Mouse (Mus musculus): Measurements from ENCODE around the gene Synj1. TPM values are rescaled to one million over a fixed set of nuclear protein-coding genes. Genes with fewer than 3 reads are reported as not detected.

The Synj1 gene
- polyA plus RNA-seq, 1 experiment from 2014 or later = 17.8 TPM

DNA sequence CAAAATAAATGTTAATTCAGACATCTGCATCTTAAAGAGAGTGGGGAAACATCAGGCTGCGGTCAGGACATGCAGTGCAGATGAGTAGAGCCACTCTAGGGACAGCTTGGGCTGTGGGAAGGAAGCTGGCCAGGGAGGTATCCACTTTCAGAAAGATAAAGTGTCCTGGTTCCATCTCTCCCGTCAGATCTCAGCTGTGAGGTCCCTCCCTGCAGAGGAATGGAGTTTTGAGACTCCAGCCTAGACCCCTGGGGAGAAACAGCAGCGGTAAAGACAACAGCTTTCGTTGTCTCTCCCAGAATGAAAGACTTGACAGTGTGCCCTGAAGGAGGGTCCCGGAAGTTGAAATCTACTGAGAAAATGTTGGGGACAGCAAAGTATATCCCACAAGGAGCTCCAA lies 107.8 kb downstream of the Synj1 start:
- 47% methylated on average over 5 of the region's 5 CpGs for WGBS
- Histone ChIP-seq H3K9me3 (ENCODE audit: control insufficient read depth, low read depth, low read length) (no peaks in the 10 kb centered on the region), H3K4me3 (ENCODE audit: low read depth, low read length) (no peak overlapping the region), H3K4me2 (replicated peaks; ENCODE audit: low read depth, low read length) (no peak overlapping the region), H3K4me1 (ENCODE audit: control insufficient read depth, insufficient read depth, low read length) (no peaks in the 10 kb centered on the region), H3K27me3 (ENCODE audit: control insufficient read depth, insufficient read depth, low read length) (no peaks in the 10 kb centered on the region), H3K27ac (ENCODE audit: low read length) (no peak overlapping the region), H3K9ac (replicated peaks; ENCODE audit: low read depth, low read length) (no peak overlapping the region), H3K36me3 (ENCODE audit: control insufficient read depth, insufficient read depth, low read length) (no peaks in the 10 kb centered on the region)
- ATAC-seq (ENCODE audit: insufficient number of reproducible peaks, insufficient read depth, low FRiP score, low read depth) = no peak

DNA sequence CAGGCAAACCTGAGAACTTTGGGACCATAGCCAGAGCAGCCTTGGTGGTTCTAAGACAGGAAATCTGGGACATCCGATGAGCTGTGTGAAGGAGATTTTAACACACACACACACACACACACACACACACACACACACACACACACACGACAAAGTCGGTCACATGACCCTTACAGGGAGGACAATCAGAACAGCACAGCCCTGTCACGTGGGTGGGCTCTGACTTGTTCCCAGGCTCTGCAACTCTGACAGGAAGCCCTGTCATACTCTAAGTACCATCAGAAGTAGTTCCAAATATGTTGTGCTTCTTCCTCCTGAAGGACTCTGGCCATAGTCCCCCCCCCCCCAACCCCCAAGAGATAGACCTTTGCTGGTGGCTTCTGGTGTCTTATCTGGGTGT lies 109.7 kb downstream of the Synj1 start:
- Histone ChIP-seq H3K27ac (ENCODE audit: low read length) (no peak overlapping the region), H3K4me1 (ENCODE audit: control insufficient read depth, insufficient read depth, low read length) (no peaks in the 10 kb centered on the region), H3K9ac (replicated peaks; ENCODE audit: low read depth, low read length) (no peak overlapping the region), H3K27me3 (ENCODE audit: control insufficient read depth, insufficient read depth, low read length) (no peaks in the 10 kb centered on the region), H3K36me3 (ENCODE audit: control insufficient read depth, insufficient read depth, low read length) (no peaks in the 10 kb centered on the region), H3K9me3 (ENCODE audit: control insufficient read depth, low read depth, low read length) (no peaks in the 10 kb centered on the region), H3K4me2 (replicated peaks; ENCODE audit: low read depth, low read length) (no peak overlapping the region), H3K4me3 (ENCODE audit: low read depth, low read length) (no peak overlapping the region)
- ATAC-seq (ENCODE audit: insufficient number of reproducible peaks, insufficient read depth, low FRiP score, low read depth) = no peak
- WGBS = 64% methylated on average over 4 of the region's 4 CpGs

DNA sequence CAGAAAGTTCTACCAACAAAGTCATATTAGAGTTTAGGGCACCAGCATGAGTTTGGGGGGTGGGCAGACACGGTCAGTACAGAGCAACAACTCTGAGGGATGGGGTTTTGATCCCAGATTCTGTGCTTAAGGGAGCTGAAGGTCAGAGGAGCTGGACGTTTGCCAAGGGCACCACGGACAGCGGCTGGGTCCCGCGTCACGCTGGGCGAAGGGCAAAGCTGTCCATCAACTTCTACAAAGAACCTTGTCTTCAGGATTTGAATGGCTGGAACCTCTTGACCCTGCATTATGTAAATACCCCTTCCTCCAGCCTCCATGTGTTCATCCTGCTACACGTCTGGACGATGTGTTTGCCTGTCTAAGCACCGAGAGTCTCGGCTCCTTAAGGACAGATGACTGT lies 111.6 kb downstream of the Synj1 start:
- 25% methylated on average over 12 of the region's 12 CpGs for WGBS
- Histone ChIP-seq H3K9me3 (ENCODE audit: control insufficient read depth, low read depth, low read length) (no peaks in the 10 kb centered on the region), H3K4me3 (ENCODE audit: low read depth, low read length) (no peak overlapping the region), H3K4me2 (replicated peaks; ENCODE audit: low read depth, low read length) (no peak overlapping the region), H3K27ac (ENCODE audit: low read length) (no peak overlapping the region), H3K4me1 (ENCODE audit: control insufficient read depth, insufficient read depth, low read length) (no peaks in the 10 kb centered on the region), H3K9ac (replicated peaks; ENCODE audit: low read depth, low read length) (no peak overlapping the region), H3K27me3 (ENCODE audit: control insufficient read depth, insufficient read depth, low read length) (no peaks in the 10 kb centered on the region), H3K36me3 (ENCODE audit: control insufficient read depth, insufficient read depth, low read length) (no peaks in the 10 kb centered on the region)
- no peak for ATAC-seq (ENCODE audit: insufficient number of reproducible peaks, insufficient read depth, low FRiP score, low read depth)

DNA sequence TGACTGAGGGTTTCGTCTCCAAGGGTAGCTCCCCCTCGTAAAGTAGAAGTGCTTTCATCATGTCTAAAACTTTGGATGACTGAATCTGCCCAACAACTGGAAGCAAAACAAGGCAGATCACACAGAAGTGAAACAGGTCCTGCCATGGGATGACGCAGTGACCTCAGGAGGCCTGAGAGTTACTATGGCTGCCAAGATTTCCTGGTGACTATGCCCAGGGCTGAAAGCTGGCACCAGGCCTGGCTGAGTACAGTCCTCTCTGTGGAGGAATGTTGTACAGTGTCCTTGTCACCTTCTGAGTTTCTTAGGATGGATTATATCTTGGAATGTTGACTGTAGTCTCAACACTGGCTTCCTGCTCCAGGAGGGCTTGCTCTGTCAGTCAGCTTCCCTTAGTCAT lies 113.5 kb downstream of the Synj1 start:
- Histone ChIP-seq H3K36me3 (ENCODE audit: control insufficient read depth, insufficient read depth, low read length) (no peaks in the 10 kb centered on the region), H3K9ac (replicated peaks; ENCODE audit: low read depth, low read length) (no peak overlapping the region), H3K27me3 (ENCODE audit: control insufficient read depth, insufficient read depth, low read length) (no peaks in the 10 kb centered on the region), H3K27ac (ENCODE audit: low read length) (no peak overlapping the region), H3K4me1 (ENCODE audit: control insufficient read depth, insufficient read depth, low read length) (0 out of 2 replicates have a peak, but pooled peaks cover 3% of the 10 kb centered on the region), H3K4me3 (ENCODE audit: low read depth, low read length) (no peak overlapping the region), H3K4me2 (replicated peaks; ENCODE audit: low read depth, low read length) (no peak overlapping the region), H3K9me3 (ENCODE audit: control insufficient read depth, low read depth, low read length) (no peaks in the 10 kb centered on the region)
- 89% methylated on average over 3 of the region's 3 CpGs for WGBS
- no peak for ATAC-seq (ENCODE audit: insufficient number of reproducible peaks, insufficient read depth, low FRiP score, low read depth)

DNA sequence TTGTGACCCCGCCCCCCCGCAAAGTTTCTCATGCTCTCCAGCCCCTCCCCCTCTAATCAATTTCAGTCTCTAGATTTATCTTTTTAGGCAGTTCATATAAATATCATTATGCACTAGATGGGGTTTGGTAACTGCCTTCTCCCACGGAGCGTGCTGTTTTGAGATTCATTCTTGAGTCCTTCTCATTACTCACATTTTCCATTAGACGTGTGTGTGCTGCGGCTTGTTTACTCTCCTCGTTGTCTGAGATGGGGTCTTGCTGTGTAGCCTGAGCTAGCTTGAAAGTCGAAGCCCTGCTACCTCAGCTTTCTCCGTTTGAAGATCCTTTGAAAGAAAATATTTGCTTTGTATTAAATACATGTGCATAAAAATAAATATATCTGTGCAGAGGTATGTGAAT lies 117.3 kb downstream of the Synj1 start:
- ATAC-seq (ENCODE audit: insufficient number of reproducible peaks, insufficient read depth, low FRiP score, low read depth) = no peak
- no peak overlapping the region for H3K4me2 ChIP-seq (replicated peaks; ENCODE audit: low read depth, low read length)
- 0 out of 2 replicates have a peak, but pooled peaks cover 6% of the 10 kb centered on the region for H3K4me1 ChIP-seq (ENCODE audit: control insufficient read depth, insufficient read depth, low read length)
- no peaks in the 10 kb centered on the region for H3K36me3 ChIP-seq (ENCODE audit: control insufficient read depth, insufficient read depth, low read length)
- H3K9me3 ChIP-seq (ENCODE audit: control insufficient read depth, low read depth, low read length) = no peaks in the 10 kb centered on the region
- WGBS = 27% methylated on average over 9 of the region's 9 CpGs
- H3K4me3 ChIP-seq (ENCODE audit: low read depth, low read length) = no peak overlapping the region
- H3K27me3 ChIP-seq (ENCODE audit: control insufficient read depth, insufficient read depth, low read length) = no peaks in the 10 kb centered on the region
- H3K27ac ChIP-seq (ENCODE audit: low read length) = no peak overlapping the region
- H3K9ac ChIP-seq (replicated peaks; ENCODE audit: low read depth, low read length) = no peak overlapping the region

- Histone ChIP-seq H3K4me3 (ENCODE audit: low read depth, low read length) (no peak overlapping the region), H3K27me3 (ENCODE audit: control insufficient read depth, insufficient read depth, low read length) (no peaks in the 10 kb centered on the region), H3K4me1 (ENCODE audit: control insufficient read depth, insufficient read depth, low read length) (0 out of 2 replicates have a peak, but pooled peaks cover 6% of the 10 kb centered on the region), H3K4me2 (replicated peaks; ENCODE audit: low read depth, low read length) (no peak overlapping the region), H3K27ac (ENCODE audit: low read length) (no peak overlapping the region), H3K9me3 (ENCODE audit: control insufficient read depth, low read depth, low read length) (no peaks in the 10 kb centered on the region), H3K36me3 (ENCODE audit: control insufficient read depth, insufficient read depth, low read length) (no peaks in the 10 kb centered on the region), H3K9ac (replicated peaks; ENCODE audit: low read depth, low read length) (no peak overlapping the region)
- ATAC-seq (ENCODE audit: insufficient number of reproducible peaks, insufficient read depth, low FRiP score, low read depth) = no peak
- WGBS = 72% methylated on average over 7 of the region's 7 CpGs
These were observed 118.1 kb downstream of the Synj1 start for GRCm38 (mm10) chr16:90893019-90893418.

- no peaks in the 10 kb centered on the region for H3K27me3 ChIP-seq (ENCODE audit: control insufficient read depth, insufficient read depth, low read length)
- no peak overlapping the region for H3K4me3 ChIP-seq (ENCODE audit: low read depth, low read length)
- no peak for ATAC-seq (ENCODE audit: insufficient number of reproducible peaks, insufficient read depth, low FRiP score, low read depth)
- no peak overlapping the region for H3K27ac ChIP-seq (ENCODE audit: low read length)
- H3K36me3 ChIP-seq (ENCODE audit: control insufficient read depth, insufficient read depth, low read length) = no peaks in the 10 kb centered on the region
- 0 out of 2 replicates have a peak, but pooled peaks cover 6% of the 10 kb centered on the region for H3K4me1 ChIP-seq (ENCODE audit: control insufficient read depth, insufficient read depth, low read length)
- H3K4me2 ChIP-seq (replicated peaks; ENCODE audit: low read depth, low read length) = no peak overlapping the region
- no peak overlapping the region for H3K9ac ChIP-seq (replicated peaks; ENCODE audit: low read depth, low read length)
- no peaks in the 10 kb centered on the region for H3K9me3 ChIP-seq (ENCODE audit: control insufficient read depth, low read depth, low read length)
- 22% methylated on average over 8 of the region's 8 CpGs for WGBS
These were observed 119.0 kb downstream of the Synj1 start for GRCm38 (mm10) chr16:90892081-90892480.

GRCm38 (mm10) chr16:90891601-90892000 lies 119.5 kb downstream of the Synj1 start:
- Histone ChIP-seq H3K9me3 (ENCODE audit: control insufficient read depth, low read depth, low read length) (no peaks in the 10 kb centered on the region), H3K4me1 (ENCODE audit: control insufficient read depth, insufficient read depth, low read length) (0 out of 2 replicates have a peak, but pooled peaks cover 6% of the 10 kb centered on the region), H3K36me3 (ENCODE audit: control insufficient read depth, insufficient read depth, low read length) (no peaks in the 10 kb centered on the region), H3K27ac (ENCODE audit: low read length) (no peak overlapping the region), H3K4me2 (replicated peaks; ENCODE audit: low read depth, low read length) (no peak overlapping the region), H3K27me3 (ENCODE audit: control insufficient read depth, insufficient read depth, low read length) (no peaks in the 10 kb centered on the region), H3K4me3 (ENCODE audit: low read depth, low read length) (no peak overlapping the region), H3K9ac (replicated peaks; ENCODE audit: low read depth, low read length) (no peak overlapping the region)
- WGBS = 54% methylated on average over 14 of the region's 14 CpGs
- ATAC-seq (ENCODE audit: insufficient number of reproducible peaks, insufficient read depth, low FRiP score, low read depth) = no peak

- Histone ChIP-seq H3K27me3 (ENCODE audit: control insufficient read depth, insufficient read depth, low read length) (no peaks in the 10 kb centered on the region), H3K4me2 (replicated peaks; ENCODE audit: low read depth, low read length) (no peak overlapping the region), H3K36me3 (ENCODE audit: control insufficient read depth, insufficient read depth, low read length) (no peaks in the 10 kb centered on the region), H3K4me1 (ENCODE audit: control insufficient read depth, insufficient read depth, low read length) (0 out of 2 replicates have a peak, but pooled peaks cover 6% of the 10 kb centered on the region), H3K4me3 (ENCODE audit: low read depth, low read length) (no peak overlapping the region), H3K27ac (ENCODE audit: low read length) (no peak overlapping the region), H3K9me3 (ENCODE audit: control insufficient read depth, low read depth, low read length) (no peaks in the 10 kb centered on the region), H3K9ac (replicated peaks; ENCODE audit: low read depth, low read length) (no peak overlapping the region)
- ATAC-seq (ENCODE audit: insufficient number of reproducible peaks, insufficient read depth, low FRiP score, low read depth) = no peak
- WGBS = 87% methylated on average over 9 of the region's 9 CpGs
These were observed 120.4 kb downstream of the Synj1 start for GRCm38 (mm10) chr16:90890683-90891082.
